Mouse (Mus musculus) regulatory T cell (primary cell): ENCODE data around the gene F11r.

Source experiments
- in situ Hi-C: fragments of 300-600 bp; cut with MboI, MseI; formaldehyde crosslinking; loops from one replicate; pipeline ENCODE4 v1.15.1; 2025; ENCODE audit warnings: high pct_unique_total_duplicates

F11r gene

DNA sequence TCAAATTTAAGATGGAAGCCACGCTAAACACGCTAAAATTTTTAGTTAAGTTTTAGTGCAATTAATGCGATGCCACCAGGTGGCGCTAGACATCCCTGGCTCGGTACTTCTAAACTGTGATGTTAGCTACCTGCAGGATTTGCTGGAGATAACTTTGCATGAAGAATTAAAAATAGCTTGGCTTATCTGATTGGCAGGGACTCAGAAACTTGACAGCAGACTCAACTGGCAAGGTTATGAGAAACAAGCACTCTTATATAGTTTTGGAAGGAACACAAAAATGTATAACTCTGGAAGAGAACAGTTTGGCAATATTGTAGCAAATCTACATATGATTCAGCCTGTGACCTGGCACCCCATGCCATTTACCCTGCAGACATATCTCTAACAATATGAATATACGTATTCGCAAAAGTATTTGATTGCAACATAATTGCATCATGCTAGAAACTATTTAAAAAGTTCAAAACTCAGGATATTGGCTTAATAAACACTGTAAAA, 33.1 kb downstream of the F11r start:
- in situ Hi-C loops, result loop anchor here (5.0 kb wide), 1 partner anchor 108 kb away; the partner anchor contains the start of gene Klhdc9

DNA sequence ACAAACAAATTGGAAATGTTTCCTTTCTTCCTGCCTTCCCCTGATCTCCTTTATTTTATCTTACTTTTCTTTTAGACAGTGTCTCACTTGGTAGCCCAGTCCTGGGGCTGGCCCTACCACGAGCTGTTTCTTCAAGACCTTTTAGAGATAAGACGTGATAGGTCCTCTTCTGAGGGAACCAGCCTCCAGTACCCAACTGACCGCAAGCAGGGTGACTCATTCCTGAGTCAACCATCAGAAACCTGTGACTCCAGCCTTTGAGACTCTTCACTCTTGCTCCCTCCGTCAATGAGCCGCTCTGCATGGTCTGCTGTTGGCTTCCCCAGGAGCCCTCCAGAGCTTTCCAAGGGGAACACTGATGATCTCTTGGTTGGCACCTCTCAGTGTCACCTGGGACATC, 33.6 kb downstream of the F11r start:
- in situ Hi-C loops, result loop anchor here (5.0 kb wide), 1 partner anchor 109 kb away; the partner anchor contains the start of gene Klhdc9

DNA sequence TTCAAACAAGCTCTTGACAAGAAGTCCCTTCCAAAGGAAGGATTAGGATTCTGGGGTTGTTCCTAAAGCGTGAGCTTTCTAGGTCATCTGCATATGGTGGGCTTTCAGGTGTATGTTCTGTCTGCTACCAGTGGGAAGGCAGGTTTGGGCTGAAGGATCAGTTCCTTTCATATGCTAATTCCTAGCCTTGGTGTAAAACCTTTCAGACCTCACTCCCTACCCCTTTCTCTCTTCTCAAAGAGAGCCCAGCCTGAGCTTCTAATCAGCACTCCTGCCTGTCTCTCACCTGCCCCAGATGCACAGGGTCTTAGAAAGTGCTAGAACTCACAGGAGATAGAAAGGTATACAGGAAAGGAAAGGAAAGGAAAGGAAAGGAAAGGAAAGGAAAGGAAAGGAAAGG, 34.1 kb downstream of the F11r start:
- in situ Hi-C loops, result loop anchor here (5.0 kb wide), 1 partner anchor 109 kb away; the partner anchor contains the start of gene Klhdc9

DNA sequence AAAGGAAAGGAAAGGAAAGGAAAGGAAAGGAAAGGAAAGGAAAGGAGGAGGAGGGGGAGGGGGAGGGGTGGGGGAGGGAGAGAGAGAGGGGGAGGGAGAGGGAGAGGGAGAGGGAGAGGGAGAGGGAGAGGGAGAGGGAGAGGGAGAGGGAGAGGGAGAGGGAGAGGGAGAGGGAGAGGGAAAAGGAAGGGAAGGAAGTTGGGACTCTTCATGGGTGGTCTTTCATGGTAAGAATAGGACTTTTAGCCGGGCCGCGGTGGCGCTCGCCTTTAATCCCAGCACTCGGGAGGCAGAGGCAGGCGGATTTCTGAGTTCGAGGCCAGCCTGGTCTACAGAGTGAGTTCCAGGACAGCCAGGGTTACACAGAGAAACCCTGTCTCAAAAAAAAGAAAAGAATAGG, 34.6 kb downstream of the F11r start:
- in situ Hi-C loops, result loop anchor here (5.0 kb wide), 1 partner anchor 110 kb away; the partner anchor contains the start of gene Klhdc9

DNA sequence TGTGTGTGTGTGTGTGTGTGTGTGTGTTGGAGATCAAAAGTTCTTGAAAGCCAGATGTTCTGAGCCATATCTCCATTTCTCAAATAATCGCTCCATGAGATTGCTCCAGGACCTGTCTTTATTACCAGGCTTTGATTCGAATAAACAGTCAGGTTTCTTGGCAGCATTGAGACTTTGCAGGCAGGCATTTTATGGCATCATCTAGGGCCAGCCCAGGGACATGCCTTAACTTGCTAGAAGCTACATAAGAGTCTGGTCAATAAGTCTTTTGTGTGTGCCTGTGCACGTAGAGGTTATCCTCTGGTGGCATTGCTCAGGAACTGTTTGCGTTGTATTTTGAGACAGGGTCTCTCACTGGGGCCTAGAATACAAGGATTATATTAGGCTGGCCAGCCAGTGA, 36.2 kb downstream of the F11r start:
- in situ Hi-C loops, result loop anchor here (5.0 kb wide), 1 partner anchor 111 kb away; the partner anchor contains the start of gene Klhdc9

DNA sequence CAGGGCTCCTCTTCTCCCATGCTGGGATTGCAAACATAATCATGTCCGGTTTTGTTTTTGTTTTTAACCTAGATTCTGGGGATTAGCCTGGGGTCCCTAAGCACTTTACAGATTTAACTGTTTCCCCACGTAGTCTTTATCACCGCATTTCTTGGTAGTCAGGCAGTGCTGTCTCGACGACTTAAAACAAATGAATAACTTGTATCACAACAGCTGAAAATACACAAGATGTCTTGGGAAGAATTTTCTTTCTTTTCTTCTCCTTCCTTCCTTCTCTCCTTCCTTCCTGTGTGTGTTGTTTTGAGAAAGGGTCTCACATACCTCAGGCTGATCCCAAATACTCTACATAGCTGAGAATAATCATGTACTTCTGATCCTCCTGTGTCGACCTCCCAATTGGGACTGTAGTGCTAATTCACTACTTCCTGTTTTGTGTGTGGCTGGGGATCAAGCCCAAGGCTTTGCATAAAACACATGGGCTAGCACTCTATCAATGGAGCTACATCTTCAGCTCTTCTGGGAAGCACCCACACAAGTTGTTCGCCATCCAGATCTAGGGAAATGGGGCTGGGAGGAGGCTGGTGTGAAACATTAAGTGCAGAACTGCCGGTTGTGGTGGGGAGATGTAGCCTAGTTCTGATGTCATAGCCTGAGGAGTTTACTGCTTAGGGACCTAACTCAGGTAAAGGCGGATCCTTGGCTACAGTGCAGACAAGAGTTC, 36.7 kb downstream of the F11r start:
- in situ Hi-C loops, result loop anchor here (5.0 kb wide), 1 partner anchor 112 kb away; the partner anchor contains the start of gene Klhdc9

DNA sequence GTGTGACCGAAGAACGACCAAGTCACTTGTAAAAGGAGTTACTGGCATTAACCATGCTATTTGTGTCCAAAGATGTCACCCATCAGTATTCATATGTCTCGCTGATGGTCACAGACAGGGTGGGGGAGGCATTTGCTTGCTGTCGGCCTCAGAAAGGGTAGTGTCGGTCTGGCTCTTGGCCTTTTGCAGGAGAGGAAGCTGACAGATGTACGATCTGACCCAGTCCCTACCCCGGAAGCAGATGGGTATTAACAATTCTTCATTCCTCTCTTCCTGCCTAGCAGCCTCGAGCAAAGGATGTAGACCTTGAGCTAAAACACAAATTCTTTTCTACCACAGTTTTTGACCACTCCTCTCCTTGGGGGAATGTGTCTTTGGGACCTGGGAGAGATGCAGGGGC, 39.8 kb downstream of the F11r start:
- in situ Hi-C loops, result no loop called here

DNA sequence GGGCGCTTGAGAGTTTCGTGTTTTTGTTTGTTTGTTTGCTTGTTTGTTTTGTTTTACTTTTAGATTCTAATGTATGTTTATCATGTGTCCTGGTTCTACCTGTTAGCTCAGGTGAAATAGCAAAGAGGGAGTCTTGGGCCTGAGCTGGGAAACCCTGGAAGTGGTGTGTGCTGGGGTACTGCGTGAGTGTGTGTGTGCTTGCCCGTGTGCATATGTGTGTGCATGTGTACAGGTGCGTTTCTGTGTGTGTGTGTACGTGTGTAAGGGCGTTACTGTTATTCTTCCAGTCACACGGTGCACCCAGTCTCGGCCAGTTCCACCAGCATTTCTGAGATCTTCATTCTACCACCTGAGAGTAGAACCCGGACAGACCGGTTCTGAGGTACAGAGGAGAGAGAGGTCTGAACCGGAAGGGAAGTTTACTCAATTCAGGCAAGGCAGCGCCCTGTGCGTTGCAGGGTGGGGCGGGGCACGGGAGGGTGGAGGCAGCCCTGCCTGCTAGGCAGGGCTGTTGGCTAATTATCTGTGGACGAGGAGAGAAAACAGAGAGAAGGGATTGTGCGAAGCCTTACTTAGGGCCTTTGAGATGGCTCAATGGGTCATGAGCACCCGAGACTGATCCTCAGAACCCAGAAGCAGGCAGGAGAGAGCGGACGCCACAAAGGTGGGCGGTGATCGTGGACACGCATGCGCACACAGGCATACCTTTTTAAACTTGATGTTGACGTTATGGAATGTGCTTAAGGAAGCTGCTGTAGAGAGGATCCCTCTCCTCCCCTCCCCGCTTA, 40.6 kb downstream of the F11r start:
- in situ Hi-C loops, result no loop called here

DNA sequence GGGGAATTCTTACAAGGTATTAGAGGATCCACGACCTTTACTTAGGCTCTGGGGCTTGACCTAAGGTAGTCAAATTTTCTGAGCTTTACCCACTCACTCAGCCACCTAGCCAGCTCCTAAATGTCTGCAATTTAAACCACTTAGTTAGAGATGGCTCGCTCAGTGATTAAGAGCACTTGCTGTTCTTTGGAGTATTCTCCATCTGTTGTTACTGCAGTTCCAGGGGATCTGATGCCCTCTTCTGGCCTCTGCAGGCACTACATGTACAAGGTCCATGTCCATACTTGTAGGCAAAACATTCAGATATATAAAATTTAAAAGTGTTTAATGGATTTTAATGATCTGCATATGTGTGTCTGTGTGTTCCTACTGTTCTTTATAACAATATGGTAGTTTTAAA, 41.6 kb downstream of the F11r start:
- in situ Hi-C loops, result no loop called here

DNA sequence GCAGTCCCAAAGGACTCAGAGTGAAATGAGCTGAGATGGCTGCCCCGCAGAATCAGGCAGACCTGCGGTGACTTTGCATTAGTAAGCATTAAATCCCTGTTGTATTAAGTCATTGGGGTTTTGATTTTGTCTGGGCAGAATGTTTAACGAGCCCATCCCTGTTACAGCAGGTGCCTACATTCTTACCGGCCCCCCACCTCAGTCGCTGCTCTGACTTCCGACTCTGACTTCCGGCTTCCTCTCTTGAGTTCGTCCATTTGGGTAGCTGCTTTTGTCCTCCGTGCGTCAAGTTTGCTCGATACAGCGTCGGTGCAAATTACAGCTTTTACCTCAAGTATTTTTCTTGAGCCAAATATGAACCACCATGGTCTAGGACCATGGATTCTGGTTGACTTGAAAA, 56.9 kb downstream of the F11r start:
- in situ Hi-C loops, result no loop called here

DNA sequence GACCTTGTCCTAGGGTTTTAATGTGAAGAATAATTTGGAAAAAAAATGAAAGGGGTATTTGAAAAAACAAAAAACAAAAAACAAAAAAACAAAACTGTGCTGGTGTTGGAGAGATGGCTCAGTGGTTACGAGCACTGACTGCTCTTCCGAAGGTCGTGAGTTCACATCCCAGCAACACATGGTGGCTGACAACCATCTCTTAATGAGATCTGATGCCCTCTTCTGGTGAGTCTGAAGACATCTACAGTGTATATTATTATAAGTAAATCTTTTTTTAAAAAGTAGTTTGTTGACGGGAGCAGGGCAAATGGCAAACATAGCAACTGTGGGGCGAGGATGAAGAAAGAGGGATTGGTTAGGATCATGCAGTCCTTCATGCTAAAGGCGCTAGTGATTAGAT, 58.0 kb downstream of the F11r start:
- in situ Hi-C loops, result no loop called here

DNA sequence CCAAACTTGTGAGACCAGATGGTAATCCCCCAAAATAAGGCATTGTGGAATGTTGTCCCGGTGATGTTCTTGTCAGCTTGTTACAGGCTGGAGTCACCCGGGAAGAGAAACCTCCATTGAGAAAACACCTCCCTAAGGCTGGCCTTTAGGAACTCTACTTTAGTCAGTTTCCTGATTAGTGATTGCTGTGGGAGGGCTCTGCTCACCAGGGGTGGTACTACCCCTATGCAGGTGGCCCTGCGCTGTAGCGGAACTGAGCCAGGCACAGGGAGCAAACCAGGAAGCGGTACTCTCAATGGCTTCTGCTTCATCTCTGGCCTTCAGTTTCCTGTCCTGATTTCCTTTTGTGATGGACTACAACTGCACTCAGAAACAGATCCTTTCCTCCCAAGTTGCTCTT, 62.5 kb downstream of the F11r start:
- in situ Hi-C loops, result no loop called here

DNA sequence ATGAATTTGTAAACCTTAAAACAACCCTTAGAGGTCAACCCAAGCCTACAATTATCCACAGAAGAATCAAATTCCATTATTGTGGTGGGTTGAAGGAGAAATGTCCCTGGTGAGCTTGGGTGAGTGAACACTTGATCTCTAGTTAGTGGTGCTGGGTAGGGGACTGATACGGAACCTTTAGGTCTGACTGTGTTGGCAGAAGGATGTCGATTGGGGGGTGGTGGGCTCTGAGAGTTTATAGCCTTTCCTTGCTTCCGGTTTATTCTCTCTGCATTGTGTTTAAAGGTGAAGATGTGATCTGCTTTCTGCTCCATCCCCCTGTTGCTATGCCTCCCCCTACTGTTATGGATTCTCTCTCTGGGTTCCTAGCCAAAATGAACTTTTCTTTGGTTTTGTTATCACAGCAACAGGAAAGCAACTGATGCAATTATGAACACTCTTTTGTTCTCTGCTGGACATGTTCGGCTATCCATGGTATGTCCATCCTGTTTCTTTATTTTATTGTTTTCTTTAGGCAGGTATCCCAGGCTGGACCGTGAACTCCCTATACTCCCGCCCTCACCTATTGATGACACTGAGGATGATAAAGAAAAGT, 63.8 kb downstream of the F11r start:
- in situ Hi-C loops, result no loop called here

DNA sequence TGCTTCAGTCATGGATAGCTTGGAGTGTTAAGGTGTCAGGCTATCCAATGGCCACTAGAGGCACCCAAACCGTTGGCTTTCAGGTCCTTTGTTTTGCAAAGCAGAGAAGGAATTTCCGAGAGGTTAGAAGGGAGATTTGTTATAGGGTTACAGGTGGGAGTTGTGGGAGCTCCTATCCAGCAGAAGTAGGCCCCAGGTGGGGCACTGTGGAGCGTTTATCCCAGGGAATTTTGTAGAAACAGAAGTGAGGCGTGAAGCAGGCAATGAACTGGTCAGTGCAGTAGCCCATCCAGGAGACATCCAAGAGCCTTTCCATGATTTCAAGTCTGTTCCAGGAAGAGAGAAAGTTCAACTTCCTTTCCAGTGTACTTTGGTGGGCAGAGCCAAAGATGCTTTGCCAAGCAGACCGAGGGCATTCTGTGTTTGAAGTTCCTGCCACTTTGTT, 64.3 kb downstream of the F11r start:
- in situ Hi-C loops, result no loop called here

DNA sequence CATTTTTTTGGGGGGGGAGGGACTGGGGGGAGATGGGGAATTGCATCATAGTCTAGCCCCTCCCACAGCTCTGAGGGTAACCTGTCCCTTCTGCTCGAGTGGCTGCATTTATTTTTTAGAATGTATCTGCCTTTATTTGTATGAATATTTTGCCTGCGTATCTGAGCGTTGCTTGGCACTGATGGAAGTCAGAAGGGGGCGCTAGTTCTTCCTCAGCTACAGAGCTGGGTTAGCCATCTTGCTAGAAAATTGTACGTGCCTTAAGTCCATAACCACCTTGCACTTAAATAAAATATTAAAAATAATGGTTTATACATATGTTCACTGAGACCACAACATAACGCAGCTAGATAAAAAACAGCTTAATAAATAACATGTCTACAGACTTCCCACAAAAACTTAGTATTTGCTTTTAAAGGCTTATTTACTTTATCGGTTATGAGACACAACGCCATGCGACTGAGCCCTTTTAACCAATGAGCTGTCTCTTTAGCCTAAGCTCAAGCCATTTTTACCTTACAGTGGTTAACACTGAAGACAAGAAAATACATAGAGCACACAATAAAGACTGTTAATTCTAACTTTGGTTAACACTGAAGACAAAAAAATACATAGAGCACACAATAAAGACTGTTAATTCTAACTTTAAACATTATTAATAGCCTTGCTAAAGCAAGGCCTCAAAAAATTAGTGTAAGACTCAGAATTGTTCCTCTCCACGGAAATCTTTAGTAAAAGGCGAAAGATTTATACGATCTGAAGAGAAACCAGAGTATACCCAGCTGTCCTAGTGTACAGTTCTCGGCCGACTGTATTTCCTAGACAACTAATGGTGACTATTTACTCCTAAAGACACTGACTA, 65.3 kb downstream of the F11r start:
- in situ Hi-C loops, result no loop called here

DNA sequence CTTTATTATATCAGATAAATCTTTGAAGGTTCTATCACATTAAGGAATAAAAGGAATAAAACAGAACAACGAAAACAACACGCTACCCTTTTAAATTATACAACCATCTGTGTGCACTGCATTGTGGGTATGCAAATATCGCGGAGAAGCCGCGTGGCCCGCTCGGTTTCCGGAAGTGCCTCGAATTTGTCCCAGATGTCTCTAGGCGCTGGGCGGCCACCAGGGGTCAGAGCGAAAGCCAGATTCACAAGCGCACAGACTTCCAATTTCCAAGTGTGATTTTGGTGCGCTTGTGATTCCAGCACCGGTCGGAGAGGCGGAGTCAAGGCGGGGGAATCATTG, 65.9 kb downstream of the F11r start, which contains the start of gene Alyref2:
Gene Alyref2, plus strand, starts transcription at position 229 of the 342 bp plus-strand sequence.
- in situ Hi-C loops, result no loop called here

DNA sequence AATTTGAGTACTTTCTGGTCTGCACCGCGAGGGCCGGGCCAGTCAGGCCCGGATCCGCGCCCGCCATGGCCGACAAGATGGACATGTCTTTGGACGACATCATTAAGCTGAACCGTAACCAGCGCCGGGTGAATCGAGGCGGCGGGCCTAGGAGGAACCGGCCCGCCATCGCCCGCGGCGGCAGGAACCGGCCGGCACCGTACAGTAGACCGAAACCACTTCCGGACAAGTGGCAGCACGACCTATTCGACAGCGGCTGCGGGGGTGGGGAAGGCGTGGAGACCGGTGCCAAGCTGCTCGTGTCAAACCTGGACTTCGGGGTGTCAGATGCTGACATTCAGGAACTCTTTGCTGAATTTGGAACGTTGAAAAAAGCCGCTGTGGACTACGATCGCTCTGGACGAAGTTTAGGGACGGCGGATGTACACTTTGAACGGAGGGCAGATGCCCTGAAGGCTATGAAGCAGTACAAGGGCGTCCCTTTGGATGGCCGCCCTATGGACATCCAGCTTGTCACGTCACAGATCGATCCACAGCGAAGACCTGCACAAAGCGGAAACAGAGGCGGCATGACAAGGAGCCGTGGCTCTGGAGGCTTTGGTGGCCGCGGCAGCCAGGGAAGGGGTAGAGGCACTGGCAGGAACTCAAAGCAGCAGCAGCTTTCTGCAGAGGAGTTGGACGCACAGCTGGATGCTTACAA, 66.4 kb downstream of the F11r start:
- in situ Hi-C loops, result no loop called here

DNA sequence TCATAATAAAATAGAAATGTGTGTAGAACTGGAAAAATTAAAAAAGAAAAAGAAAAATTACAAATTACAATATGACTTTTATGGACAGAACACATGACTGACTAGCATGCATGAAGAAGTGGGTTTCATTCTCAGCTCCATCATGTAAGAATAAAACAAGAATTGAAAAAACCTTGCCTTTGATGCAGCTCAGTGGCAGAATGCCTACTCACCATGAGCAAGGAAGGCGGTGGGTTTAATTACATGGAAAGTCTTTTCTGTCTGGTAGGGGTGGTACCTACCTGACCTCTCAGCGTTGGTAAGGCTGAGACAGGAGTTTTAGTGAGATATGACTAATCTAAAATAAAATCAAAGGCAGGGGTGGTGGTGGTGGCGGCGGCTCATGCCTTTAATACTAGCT, 67.3 kb downstream of the F11r start:
- in situ Hi-C loops, result no loop called here

DNA sequence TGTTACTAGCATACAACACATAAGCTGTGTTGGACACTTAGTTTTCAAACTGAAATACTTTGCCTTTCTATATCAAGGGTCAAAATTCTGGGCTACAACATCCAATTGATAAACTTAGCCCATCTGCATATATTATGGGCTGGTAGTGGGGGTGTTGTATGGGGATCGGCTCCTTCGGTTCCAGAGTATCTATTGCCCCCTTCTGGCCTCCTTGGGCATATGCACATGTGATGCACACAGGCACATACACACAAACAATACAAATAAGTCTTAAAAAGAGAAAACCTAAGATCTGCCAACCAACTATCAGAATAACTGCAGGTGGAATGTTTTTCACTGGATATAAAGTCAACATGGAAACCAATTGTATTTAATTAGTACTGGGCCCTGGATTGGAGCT, 75.9 kb downstream of the F11r start:
- in situ Hi-C loops, result no loop called here

DNA sequence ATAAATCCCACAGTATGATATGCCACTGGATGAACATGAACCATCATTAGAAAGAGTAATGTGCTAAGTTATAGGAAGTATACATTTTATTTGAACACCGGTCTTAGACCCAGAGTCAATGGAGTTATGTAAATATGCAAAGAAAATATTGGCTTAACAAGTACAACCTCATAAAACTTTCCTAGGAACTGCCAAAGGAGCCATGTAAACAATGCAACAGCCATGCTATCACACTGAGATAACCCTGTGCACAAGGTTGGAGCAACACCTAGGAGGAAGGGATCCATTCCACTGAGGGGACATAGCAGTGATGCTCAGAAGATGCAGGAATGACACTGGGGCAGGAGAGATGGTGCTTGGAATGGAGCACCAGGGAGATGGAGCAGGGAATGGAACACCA, 76.4 kb downstream of the F11r start:
- in situ Hi-C loops, result no loop called here
